Mouse (Mus musculus): ENCODE results near the gene Clec9a. TPM values are rescaled to one million over a fixed set of nuclear protein-coding genes. Genes with fewer than 3 reads are reported as not detected.

The Clec9a gene
- polyA plus RNA-seq, 2 experiments, result 0.07 to 0.08 TPM

- no peaks in the 10 kb centered on the region for H3K27me3 ChIP-seq (ENCODE audit: control insufficient read depth, insufficient read depth, low read length)
- H3K27ac ChIP-seq (replicated peaks; ENCODE audit: low read depth, low read length), result no peak overlapping the region
- H3K36me3 ChIP-seq (ENCODE audit: control insufficient read depth, insufficient read depth, low read length), result no peaks in the 10 kb centered on the region
- 28% methylated on average over 2 of the region's 2 CpGs for WGBS
- H3K4me3 ChIP-seq (replicated peaks; ENCODE audit: low read length), result no peak overlapping the region
- H3K9me3 ChIP-seq (ENCODE audit: control insufficient read depth, low read length), result no peaks in the 10 kb centered on the region
- H3K9ac ChIP-seq (ENCODE audit: low read depth, low read length, severe bottlenecking), result no peak overlapping the region
- no peaks in the 10 kb centered on the region for H3K4me1 ChIP-seq (ENCODE audit: control insufficient read depth, insufficient read depth, low read length)
- H3K4me2 ChIP-seq (replicated peaks; ENCODE audit: low read depth, low read length, severe bottlenecking), result no peak overlapping the region
- ATAC-seq (ENCODE audit: low FRiP score, low read depth) (no peak), DNase-seq (ENCODE audit: low spot score) (peak; percentile 51)
- TF ChIP-seq POLR2A (IDR thresholded peaks at IDR 0.05; ENCODE audit: borderline replicate concordance, extremely low read depth, insufficient read depth, insufficient read length), result no peak
Measured at GRCm38 (mm10) chr6:129393087-129393720, 15.5 kb upstream of the Clec9a start.

- Histone ChIP-seq H3K4me3 (replicated peaks; ENCODE audit: low read length) (no peak overlapping the region), H3K4me2 (replicated peaks; ENCODE audit: low read depth, low read length, severe bottlenecking) (no peak overlapping the region), H3K9ac (ENCODE audit: low read depth, low read length, severe bottlenecking) (no peak overlapping the region), H3K27ac (replicated peaks; ENCODE audit: low read depth, low read length) (no peak overlapping the region), H3K36me3 (ENCODE audit: control insufficient read depth, insufficient read depth, low read length) (no peaks in the 10 kb centered on the region), H3K27me3 (ENCODE audit: control insufficient read depth, insufficient read depth, low read length) (no peaks in the 10 kb centered on the region), H3K9me3 (ENCODE audit: control insufficient read depth, low read length) (no peaks in the 10 kb centered on the region), H3K4me1 (ENCODE audit: control insufficient read depth, insufficient read depth, low read length) (no peaks in the 10 kb centered on the region)
- ATAC-seq (ENCODE audit: low FRiP score, low read depth) (no peak), DNase-seq (ENCODE audit: low spot score) (no peak)
- WGBS, result 77% methylated on average over 6 of the region's 6 CpGs
- TF ChIP-seq POLR2A (IDR thresholded peaks at IDR 0.05; ENCODE audit: borderline replicate concordance, extremely low read depth, insufficient read depth, insufficient read length), result no peak
Measured at GRCm38 (mm10) chr6:129393732-129394131, 14.9 kb upstream of the Clec9a start.

GRCm38 (mm10) chr6:129396997-129397396 is 11.7 kb upstream of the Clec9a start, which contains the start of gene Clec1b:
Gene Clec1b, plus strand, starts transcription at chr6:129397297.
- no peak within 1 kb of the TSS for H3K4me2 ChIP-seq (replicated peaks; ENCODE audit: low read depth, low read length, severe bottlenecking)
- no peaks in the 10 kb centered on the region for H3K36me3 ChIP-seq (ENCODE audit: control insufficient read depth, insufficient read depth, low read length)
- H3K9me3 ChIP-seq (ENCODE audit: control insufficient read depth, low read length), result no peaks in the 10 kb centered on the region
- no peak for DNase-seq (ENCODE audit: low spot score)
- no peak within 1 kb of the TSS for H3K9ac ChIP-seq (ENCODE audit: low read depth, low read length, severe bottlenecking)
- ATAC-seq (ENCODE audit: low FRiP score, low read depth), result no peak
- no peaks in the 10 kb centered on the region for H3K4me1 ChIP-seq (ENCODE audit: control insufficient read depth, insufficient read depth, low read length)
- H3K4me3 ChIP-seq (replicated peaks; ENCODE audit: low read length), result no peak within 1 kb of the TSS
- H3K27ac ChIP-seq (replicated peaks; ENCODE audit: low read depth, low read length), result no peak within 1 kb of the TSS
- WGBS, result 87% methylated on average over 8 of the region's 8 CpGs
- H3K27me3 ChIP-seq (ENCODE audit: control insufficient read depth, insufficient read depth, low read length), result no peaks in the 10 kb centered on the region
- no peak for TF ChIP-seq POLR2A (IDR thresholded peaks at IDR 0.05; ENCODE audit: borderline replicate concordance, extremely low read depth, insufficient read depth, insufficient read length)

GRCm38 (mm10) chr6:129399945-129400344 is 8.7 kb upstream of the Clec9a start:
- Histone ChIP-seq H3K9ac (ENCODE audit: low read depth, low read length, severe bottlenecking) (no peak overlapping the region), H3K4me2 (replicated peaks; ENCODE audit: low read depth, low read length, severe bottlenecking) (no peak overlapping the region), H3K27ac (replicated peaks; ENCODE audit: low read depth, low read length) (no peak overlapping the region), H3K27me3 (ENCODE audit: control insufficient read depth, insufficient read depth, low read length) (no peaks in the 10 kb centered on the region), H3K9me3 (ENCODE audit: control insufficient read depth, low read length) (no peaks in the 10 kb centered on the region), H3K4me3 (replicated peaks; ENCODE audit: low read length) (no peak overlapping the region), H3K36me3 (ENCODE audit: control insufficient read depth, insufficient read depth, low read length) (no peaks in the 10 kb centered on the region), H3K4me1 (ENCODE audit: control insufficient read depth, insufficient read depth, low read length) (no peaks in the 10 kb centered on the region)
- WGBS, result 65% methylated on average over 6 of the region's 6 CpGs
- TF ChIP-seq POLR2A (IDR thresholded peaks at IDR 0.05; ENCODE audit: borderline replicate concordance, extremely low read depth, insufficient read depth, insufficient read length), result no peak
- ATAC-seq (ENCODE audit: low FRiP score, low read depth) (no peak), DNase-seq (ENCODE audit: low spot score) (no peak)

GRCm38 (mm10) chr6:129402404-129402803 is 6.3 kb upstream of the Clec9a start:
- no peaks in the 10 kb centered on the region for H3K36me3 ChIP-seq (ENCODE audit: control insufficient read depth, insufficient read depth, low read length)
- TF ChIP-seq POLR2A (IDR thresholded peaks at IDR 0.05; ENCODE audit: borderline replicate concordance, extremely low read depth, insufficient read depth, insufficient read length), result no peak
- ATAC-seq (ENCODE audit: low FRiP score, low read depth), result no peak
- no peak for DNase-seq (ENCODE audit: low spot score)
- no peak overlapping the region for H3K9ac ChIP-seq (ENCODE audit: low read depth, low read length, severe bottlenecking)
- no peak overlapping the region for H3K4me3 ChIP-seq (replicated peaks; ENCODE audit: low read length)
- no peaks in the 10 kb centered on the region for H3K27me3 ChIP-seq (ENCODE audit: control insufficient read depth, insufficient read depth, low read length)
- no peak overlapping the region for H3K4me2 ChIP-seq (replicated peaks; ENCODE audit: low read depth, low read length, severe bottlenecking)
- no peaks in the 10 kb centered on the region for H3K4me1 ChIP-seq (ENCODE audit: control insufficient read depth, insufficient read depth, low read length)
- 95% methylated on average over 2 of the region's 2 CpGs for WGBS
- no peaks in the 10 kb centered on the region for H3K9me3 ChIP-seq (ENCODE audit: control insufficient read depth, low read length)
- H3K27ac ChIP-seq (replicated peaks; ENCODE audit: low read depth, low read length), result no peak overlapping the region

All from limb, embryonic 14.5 days (tissue).